Mouse (Mus musculus) heart, embryonic 15.5 days (tissue): ENCODE data around the gene Lbhd2. TPM values are rescaled to one million over a fixed set of nuclear protein-coding genes. Genes with fewer than 3 reads are reported as not detected.

Experiments used
- ATAC-seq: fragments of 200-750 bp; cut with Nextera tagmentation; replicated peaks from 2 replicates; pipeline ENCODE4 v1.8.0; 2017; ENCODE audit warnings: low read depth, moderate TSS enrichment; ENCODE audit not compliant: insufficient number of reproducible peaks, insufficient read depth, low FRiP score
- H3K27ac ChIP-seq: fragments of 300-500 bp; sonication (generic); 2 replicates; pipeline ENCODE4 v1.5.1; 2015; ENCODE audit warnings: mild to moderate bottlenecking, inconsistent platforms
- H3K27me3 ChIP-seq: fragments of 300-500 bp; sonication (generic); 2 replicates; pipeline ENCODE4 v1.6.1; 2015; ENCODE audit warnings: inconsistent platforms
- H3K36me3 ChIP-seq: fragments of 300-500 bp; sonication (generic); 2 replicates; pipeline ENCODE4 v1.6.1; 2015; ENCODE audit warnings: mild to moderate bottlenecking, inconsistent platforms
- H3K4me1 ChIP-seq: fragments of 300-500 bp; sonication (generic); replicated peaks from 2 replicates; pipeline ENCODE4 v1.6.1; 2015; ENCODE audit warnings: inconsistent platforms
- H3K4me2 ChIP-seq: fragments of 300-500 bp; sonication (generic); 2 replicates; pipeline ENCODE4 v1.6.1; 2015; ENCODE audit warnings: inconsistent platforms, mild to moderate bottlenecking, moderate library complexity
- H3K4me3 ChIP-seq: fragments of 300-500 bp; sonication (generic); 2 replicates; pipeline ENCODE4 v1.5.1; 2015; ENCODE audit warnings: mild to moderate bottlenecking, inconsistent platforms
- H3K9ac ChIP-seq: fragments of 300-500 bp; sonication (generic); 2 replicates; pipeline ENCODE4 v1.6.1; 2015; ENCODE audit warnings: mild to moderate bottlenecking, inconsistent platforms
- H3K9me3 ChIP-seq: fragments of 300-500 bp; sonication (generic); replicated peaks from 2 replicates; pipeline ENCODE4 v1.6.1; 2016; ENCODE audit warnings: inconsistent platforms
- WGBS: fragments of 180-500 bp; shearing (Covaris S2); methylation state at CpG from one replicate; pipeline ENCODE4 v1.1.7; 2015; ENCODE audit warnings: mixed read lengths; 5-methylcytosine and 5-hydroxymethylcytosine counted together
- polyA plus RNA-seq: library from polyadenylated mRNA; unstranded; fragments of >200 nt; fragmentation: Nextera tagmentation; extraction: Ambion mirVana; gene quantifications from 2 replicates; pipeline ENCODE4 v1.2.1, GENCODE M21; 2015

Lbhd2 gene
- polyA plus RNA-seq, 1 experiment from 2014 or later, result 0.45 TPM

- Histone ChIP-seq H3K9me3 (no peaks in the 10 kb centered on the region), H3K4me3 (no peak overlapping the region), H3K9ac (no peak overlapping the region), H3K36me3 (no peaks in the 10 kb centered on the region), H3K27ac (no peak overlapping the region), H3K4me1 (peaks cover 63% of the 10 kb centered on the region), H3K27me3 (peaks cover 90% of the 10 kb centered on the region), H3K4me2 (no peak overlapping the region)
- 72% methylated on average over 7 of the region's 7 CpGs for WGBS
- no peak for ATAC-seq
Measured at GRCm38 (mm10) chr12:111451561-111451960, 45.0 kb downstream of the Lbhd2 start.

GRCm38 (mm10) chr12:111454021-111454420, 47.4 kb downstream of the Lbhd2 start:
- H3K9ac ChIP-seq, result no peak overlapping the region
- peaks cover 43% of the 10 kb centered on the region for H3K4me1 ChIP-seq
- H3K4me3 ChIP-seq, result no peak overlapping the region
- no peak for ATAC-seq
- H3K27me3 ChIP-seq, result peaks cover 86% of the 10 kb centered on the region
- H3K4me2 ChIP-seq, result no peak overlapping the region
- H3K27ac ChIP-seq, result no peak overlapping the region
- 15% methylated on average over 4 of the region's 4 CpGs for WGBS
- H3K9me3 ChIP-seq, result no peaks in the 10 kb centered on the region
- H3K36me3 ChIP-seq, result no peaks in the 10 kb centered on the region

DNA sequence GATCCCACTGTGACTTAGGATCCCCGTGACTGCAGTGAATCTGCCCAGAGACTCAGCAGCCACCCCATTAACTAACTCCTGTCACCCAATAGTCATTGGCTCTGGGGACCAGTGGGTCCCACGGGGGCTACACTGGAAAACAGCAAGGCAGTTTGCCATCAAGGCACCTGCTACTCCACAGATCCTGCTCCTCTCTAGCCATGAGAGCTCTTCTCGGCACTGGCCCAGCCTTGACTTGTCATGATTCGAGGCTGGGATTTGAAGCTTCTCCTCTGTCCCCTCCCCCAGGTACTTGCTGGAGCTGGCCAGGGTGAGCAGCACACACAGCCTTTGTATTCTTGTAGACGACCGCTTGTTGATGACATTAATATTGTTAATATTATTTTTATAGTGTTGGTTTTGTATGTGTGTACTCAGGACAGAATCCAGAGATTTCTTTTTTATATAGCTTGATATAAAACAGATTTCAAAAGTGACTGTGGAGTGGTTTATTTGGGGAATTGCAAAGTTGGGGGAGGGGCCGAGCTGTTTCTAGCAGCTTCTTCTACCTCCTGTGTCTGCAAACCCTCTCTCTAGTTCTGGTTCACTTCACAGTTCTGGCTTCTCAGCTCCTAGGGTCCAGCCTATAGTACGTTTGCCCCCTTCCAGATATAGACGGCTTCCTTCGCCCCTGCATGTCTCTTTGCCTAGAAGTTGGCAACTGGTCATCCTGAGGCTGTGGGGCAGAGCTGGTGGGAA, 48.1 kb downstream of the Lbhd2 start:
- Histone ChIP-seq H3K4me3 (no peak overlapping the region), H3K4me2 (no peak overlapping the region), H3K4me1 (peaks cover 37% of the 10 kb centered on the region), H3K9me3 (no peaks in the 10 kb centered on the region), H3K27ac (no peak overlapping the region), H3K36me3 (no peaks in the 10 kb centered on the region), H3K27me3 (peaks cover 81% of the 10 kb centered on the region), H3K9ac (no peak overlapping the region)
- ATAC-seq, result no peak
- WGBS, result 52% methylated on average over 10 of the region's 10 CpGs

GRCm38 (mm10) chr12:111455311-111455846, 48.8 kb downstream of the Lbhd2 start:
- Histone ChIP-seq H3K4me2 (no peak overlapping the region), H3K27ac (no peak overlapping the region), H3K4me3 (no peak overlapping the region), H3K27me3 (peaks cover 75% of the 10 kb centered on the region), H3K36me3 (no peaks in the 10 kb centered on the region), H3K9me3 (no peaks in the 10 kb centered on the region), H3K9ac (no peak overlapping the region; the same call in 1 of the 2 replicates), H3K4me1 (peaks cover 30% of the 10 kb centered on the region)
- 46% methylated on average over 12 of the region's 12 CpGs for WGBS
- no peak for ATAC-seq

GRCm38 (mm10) chr12:111455860-111456259, 49.3 kb downstream of the Lbhd2 start:
- Histone ChIP-seq H3K4me3 (no peak overlapping the region), H3K27ac (no peak overlapping the region), H3K27me3 (peaks cover 74% of the 10 kb centered on the region), H3K36me3 (no peaks in the 10 kb centered on the region), H3K4me2 (no peak overlapping the region), H3K4me1 (peaks cover 25% of the 10 kb centered on the region), H3K9ac (no peak overlapping the region), H3K9me3 (no peaks in the 10 kb centered on the region)
- 0 out of 2 replicates have a peak, but pooled peaks have one; percentile 29 for ATAC-seq
- 49% methylated on average over 8 of the region's 8 CpGs for WGBS

DNA sequence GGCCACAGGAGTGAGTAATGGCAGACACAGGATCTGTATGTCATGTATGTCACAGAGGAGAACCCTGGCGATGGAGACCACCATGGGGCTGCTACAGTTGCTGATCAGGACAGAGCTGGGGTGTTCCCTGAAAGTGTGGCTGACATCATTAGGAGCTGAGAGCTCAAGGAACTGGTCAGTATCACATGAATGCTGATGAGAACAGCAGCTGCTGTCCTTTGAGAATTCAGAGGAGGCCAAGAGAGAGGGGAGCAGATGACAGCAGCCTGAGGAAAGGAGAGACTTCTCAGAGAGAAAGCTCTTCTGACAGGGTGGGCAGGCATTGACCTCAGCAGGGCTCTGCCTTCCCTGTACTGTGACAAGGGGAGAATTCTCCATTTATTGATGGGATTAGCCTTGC, 51.1 kb downstream of the Lbhd2 start:
- Histone ChIP-seq H3K27me3 (peaks cover 56% of the 10 kb centered on the region), H3K4me2 (no peak overlapping the region), H3K9me3 (no peaks in the 10 kb centered on the region), H3K4me1 (peaks cover 32% of the 10 kb centered on the region), H3K4me3 (no peak overlapping the region), H3K9ac (no peak overlapping the region), H3K36me3 (no peaks in the 10 kb centered on the region), H3K27ac (no peak overlapping the region)
- 79% methylated on average over 1 of the region's 1 CpGs for WGBS
- no peak for ATAC-seq

Other genes with a start within 250 kb of the Lbhd2 start
- 5.1 and 7.0 TPM in 2 replicates for gene Traf3, start 240.4 kb upstream of the Lbhd2 start, polyA plus RNA-seq
- not detected in 2 replicates for gene 4930595D18Rik, start 222.3 kb upstream of the Lbhd2 start, polyA plus RNA-seq
- 1.4 and 2.0 TPM in 2 replicates for gene Amn, start 135.7 kb upstream of the Lbhd2 start, polyA plus RNA-seq
- gene Cdc42bpb, start 29.1 kb upstream of the Lbhd2 start, polyA plus RNA-seq, result 20.1 and 26.7 TPM in 2 replicates
- 8.0 and 15.1 TPM in 2 replicates for gene Exoc3l4, start 10.2 kb downstream of the Lbhd2 start, polyA plus RNA-seq
- 4.8 and 8.1 TPM in 2 replicates for gene Tnfaip2, start 35.7 kb downstream of the Lbhd2 start, polyA plus RNA-seq
- 2.0 and 5.2 TPM in 2 replicates for gene Gm266, start 79.0 kb downstream of the Lbhd2 start, polyA plus RNA-seq
- 372 and 404 TPM in 2 replicates for gene Eif5, start 131.2 kb downstream of the Lbhd2 start, polyA plus RNA-seq
- 25.8 and 30.4 TPM in 2 replicates for gene Mark3, start 167.7 kb downstream of the Lbhd2 start, polyA plus RNA-seq